Mouse (Mus musculus): Measurements from ENCODE around the gene Thra. TPM values are rescaled to one million over a fixed set of nuclear protein-coding genes. Genes with fewer than 3 reads are reported as not detected.

Thra gene
- polyA plus RNA-seq, 1 experiment from 2014 or later, result 6.1 TPM

DNA sequence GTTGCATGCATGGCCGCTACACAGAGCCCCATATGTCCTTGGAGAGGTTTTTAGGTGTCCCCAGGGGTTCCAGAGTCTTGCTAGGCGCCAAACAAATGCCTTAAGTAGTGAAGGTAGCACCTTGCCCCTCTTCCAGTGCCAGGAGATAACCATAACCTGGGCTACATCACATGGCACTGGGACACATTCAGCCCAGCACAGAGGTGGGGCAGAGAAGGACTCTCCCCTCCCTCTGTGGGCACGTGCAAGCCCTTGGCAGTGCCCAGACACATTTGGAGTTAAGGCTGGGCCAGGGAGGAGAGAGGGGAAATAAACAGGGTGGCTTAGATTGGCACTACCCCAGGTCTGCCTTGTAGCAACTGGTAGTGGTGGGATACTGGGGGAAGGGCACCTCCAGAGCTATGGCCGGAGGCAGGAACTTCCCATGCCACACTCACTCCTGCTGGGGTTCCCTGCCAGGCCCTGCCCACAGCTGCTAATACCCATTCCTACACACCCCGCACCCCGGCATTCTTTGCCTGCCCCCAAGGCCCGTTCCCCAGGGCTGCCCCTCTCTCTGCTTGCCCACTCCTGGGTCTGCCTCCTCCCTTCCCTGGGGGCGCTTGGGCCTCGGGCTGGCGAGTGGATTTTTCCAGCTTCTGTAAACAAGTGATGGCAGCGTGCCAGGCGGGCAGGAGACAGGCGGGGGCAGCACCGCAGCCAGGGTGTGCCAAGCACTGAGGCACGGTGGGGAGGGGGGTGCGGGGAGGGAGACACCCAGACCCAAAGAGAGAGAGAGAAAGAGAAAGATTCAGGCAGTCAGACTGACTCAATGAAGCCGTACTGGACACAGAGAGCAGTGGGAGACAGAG is 10.1 kb downstream of the Thra start:
- Histone ChIP-seq H3K4me1 (ENCODE audit: insufficient read depth) (peaks cover 92% of the 10 kb centered on the region), H3K9me3 (ENCODE audit: low read length) (no peaks in the 10 kb centered on the region), H3K36me3 (replicated peaks; ENCODE audit: insufficient read depth, low read length) (no peaks in the 10 kb centered on the region), H3K4me3 (ENCODE audit: low read depth, low read length) (no peak overlapping the region), H3K27ac (ENCODE audit: low read depth) (peak overlapping the region; percentile 44), H3K9ac (replicated peaks) (peak overlapping the region; percentile 54), H3K27me3 (ENCODE audit: insufficient read depth, low read length) (no peaks in the 10 kb centered on the region), H3K4me2 (ENCODE audit: low read depth, low read length) (peak overlapping the region; percentile 45)
- ATAC-seq (no peak), DNase-seq (peak; percentile 71)
- TF ChIP-seq EP300 (IDR thresholded peaks at IDR 0.05; ENCODE audit: low read depth), result no peak
- TF ChIP-seq CTCF (IDR thresholded peaks at IDR 0.05; ENCODE audit: low read depth), result no peak
- 28% methylated on average over 16 of the region's 17 CpGs for WGBS (ENCODE audit: insufficient replicate concordance)

DNA sequence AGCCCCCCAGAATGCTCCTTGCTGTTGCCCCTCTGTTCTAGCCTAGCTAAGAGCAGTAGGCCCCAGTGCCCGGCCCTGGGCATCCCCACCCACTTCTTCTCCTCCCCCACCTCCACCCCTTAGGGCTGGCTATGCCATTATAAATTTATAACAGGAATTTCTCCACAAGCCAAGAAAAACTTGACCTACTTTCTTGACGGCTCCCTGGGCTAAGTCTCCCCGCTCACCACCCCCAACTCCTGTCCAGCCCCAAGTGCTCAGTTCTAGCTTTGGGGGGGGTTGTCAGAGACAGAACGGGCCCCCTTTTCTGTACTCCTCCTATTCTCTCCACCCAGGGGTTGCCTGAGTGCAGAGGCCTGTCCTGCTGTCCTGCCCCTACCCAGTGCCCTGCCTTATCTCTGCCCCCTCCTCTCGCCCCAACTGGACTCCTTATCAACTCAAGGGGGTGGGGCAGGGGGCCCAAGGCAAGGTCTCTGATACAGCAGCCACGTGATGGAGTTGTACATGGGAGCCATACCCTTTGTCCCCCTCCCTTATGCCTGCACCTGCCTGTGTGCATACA is 10.9 kb downstream of the Thra start:
- H3K27me3 ChIP-seq (ENCODE audit: insufficient read depth, low read length), result no peaks in the 10 kb centered on the region
- no peak for TF ChIP-seq EP300 (IDR thresholded peaks at IDR 0.05; ENCODE audit: low read depth)
- no peak for TF ChIP-seq CTCF (IDR thresholded peaks at IDR 0.05; ENCODE audit: low read depth)
- no peaks in the 10 kb centered on the region for H3K36me3 ChIP-seq (replicated peaks; ENCODE audit: insufficient read depth, low read length)
- DNase-seq (peak; percentile 38), ATAC-seq (0 out of 2 replicates have a peak, but pooled peaks have one; percentile 1)
- 28% methylated on average over 6 of the region's 6 CpGs for WGBS (ENCODE audit: insufficient replicate concordance)
- peaks cover 94% of the 10 kb centered on the region for H3K4me1 ChIP-seq (ENCODE audit: insufficient read depth)
- peak overlapping the region; percentile 54 for H3K9ac ChIP-seq (replicated peaks)
- peak overlapping the region; percentile 7; the same call in 1 of the 2 replicates for H3K4me3 ChIP-seq (ENCODE audit: low read depth, low read length)
- peak overlapping the region; percentile 45 for H3K4me2 ChIP-seq (ENCODE audit: low read depth, low read length)
- H3K27ac ChIP-seq (ENCODE audit: low read depth), result peak overlapping the region; percentile 44
- no peaks in the 10 kb centered on the region for H3K9me3 ChIP-seq (ENCODE audit: low read length)

DNA sequence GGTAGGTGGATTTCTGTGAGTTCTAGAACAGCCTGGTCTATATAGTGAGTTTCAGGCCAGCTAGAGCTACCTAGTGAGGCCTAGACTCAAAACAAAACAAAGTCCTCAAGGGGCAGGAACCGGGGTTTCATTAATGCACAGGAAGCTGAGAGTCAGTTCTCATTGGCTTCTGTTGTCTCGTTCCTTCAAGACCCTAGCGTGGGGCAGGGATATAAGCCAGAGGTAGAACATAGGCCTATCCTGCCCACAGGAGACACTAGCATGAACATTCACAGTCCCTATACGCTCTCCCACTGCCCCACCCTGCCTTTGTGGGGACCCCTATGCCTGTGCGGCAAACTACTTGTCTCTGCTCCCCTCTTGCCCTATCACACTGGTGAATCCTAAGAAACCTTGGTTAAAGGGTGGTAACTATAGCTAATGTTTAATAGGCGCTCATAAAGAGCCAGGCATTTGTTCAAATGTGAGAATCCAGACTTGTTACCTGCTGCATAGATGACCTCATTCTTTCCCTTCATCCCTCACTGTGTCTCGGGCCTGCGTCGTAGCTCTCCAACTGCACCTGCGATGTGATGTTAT is 12.2 kb downstream of the Thra start:
- no peak for ATAC-seq
- Histone ChIP-seq H3K4me3 (ENCODE audit: low read depth, low read length) (no peak overlapping the region), H3K27me3 (ENCODE audit: insufficient read depth, low read length) (no peaks in the 10 kb centered on the region), H3K9ac (replicated peaks) (no peak overlapping the region; the same call in 1 of the 2 replicates), H3K27ac (ENCODE audit: low read depth) (peak overlapping the region; percentile 25; the same call in 1 of the 2 replicates), H3K9me3 (ENCODE audit: low read length) (no peaks in the 10 kb centered on the region), H3K36me3 (replicated peaks; ENCODE audit: insufficient read depth, low read length) (0 out of 2 replicates have a peak, but pooled peaks cover 1% of the 10 kb centered on the region), H3K4me2 (ENCODE audit: low read depth, low read length) (no peak overlapping the region), H3K4me1 (ENCODE audit: insufficient read depth) (peaks cover 84% of the 10 kb centered on the region)
- DNase-seq, result no peak
- WGBS (ENCODE audit: insufficient replicate concordance), result 78% methylated on average over 10 of the region's 10 CpGs
- TF ChIP-seq EP300 (IDR thresholded peaks at IDR 0.05; ENCODE audit: low read depth), result no peak

DNA sequence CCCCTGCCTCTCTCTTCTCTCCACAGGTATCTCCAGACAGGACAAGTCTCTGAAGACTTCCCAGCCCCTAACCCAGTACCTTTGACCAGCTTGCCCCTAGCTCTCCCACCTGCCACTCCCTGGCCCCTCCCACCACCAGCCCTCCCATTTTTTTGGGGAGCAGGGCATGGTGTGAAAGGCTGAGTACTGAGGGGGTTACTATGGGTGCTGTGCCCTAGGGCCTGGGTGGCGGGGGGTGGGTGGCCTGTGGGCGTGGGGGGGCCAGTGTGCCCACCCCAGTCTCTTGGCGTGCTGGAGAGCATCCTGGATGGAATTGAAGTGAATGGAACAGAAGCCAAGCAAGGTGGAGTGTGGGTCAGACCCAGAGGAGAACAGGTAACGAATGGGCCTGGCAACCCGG is 12.8 kb downstream of the Thra start:
- ATAC-seq (no peak), DNase-seq (no peak)
- H3K4me3 ChIP-seq (ENCODE audit: low read depth, low read length), result no peak overlapping the region
- H3K4me1 ChIP-seq (ENCODE audit: insufficient read depth), result peaks cover 78% of the 10 kb centered on the region
- WGBS (ENCODE audit: insufficient replicate concordance), result 88% methylated on average over 5 of the region's 5 CpGs
- TF ChIP-seq CTCF (IDR thresholded peaks at IDR 0.05; ENCODE audit: low read depth) (no peak), EP300 (IDR thresholded peaks at IDR 0.05; ENCODE audit: low read depth) (no peak)
- no peak overlapping the region for H3K27ac ChIP-seq (ENCODE audit: low read depth)
- no peaks in the 10 kb centered on the region for H3K27me3 ChIP-seq (ENCODE audit: insufficient read depth, low read length)
- H3K9me3 ChIP-seq (ENCODE audit: low read length), result no peaks in the 10 kb centered on the region
- H3K36me3 ChIP-seq (replicated peaks; ENCODE audit: insufficient read depth, low read length), result 0 out of 2 replicates have a peak, but pooled peaks cover 2% of the 10 kb centered on the region
- H3K9ac ChIP-seq (replicated peaks), result no peak overlapping the region
- H3K4me2 ChIP-seq (ENCODE audit: low read depth, low read length), result no peak overlapping the region

DNA sequence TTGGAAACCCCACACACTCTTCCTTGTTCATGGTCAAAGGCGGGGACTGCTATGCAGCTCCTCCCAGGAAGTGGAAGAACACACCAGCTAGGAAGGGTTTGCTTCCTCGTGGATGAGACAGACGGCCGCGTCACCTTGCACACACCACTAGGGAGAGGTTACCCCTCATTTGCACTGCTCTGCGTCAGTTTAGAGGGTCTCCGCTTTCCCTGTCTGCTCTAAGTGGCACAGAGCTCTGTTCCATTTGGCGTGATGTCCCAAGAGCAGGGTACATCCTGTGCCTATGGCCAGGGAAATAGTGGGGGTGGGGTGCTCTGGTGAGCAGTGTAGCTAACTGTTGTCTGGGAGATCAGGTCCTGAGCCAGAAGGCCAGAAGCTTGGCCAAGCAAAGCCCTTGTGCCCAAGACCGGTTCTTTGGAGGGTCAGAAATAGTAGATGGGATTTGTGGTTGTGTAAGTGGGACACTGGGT is 13.7 kb downstream of the Thra start:
- WGBS (ENCODE audit: insufficient replicate concordance), result 52% methylated on average over 9 of the region's 9 CpGs
- Histone ChIP-seq H3K9ac (replicated peaks) (peak overlapping the region; percentile 55; the same call in 1 of the 2 replicates), H3K36me3 (replicated peaks; ENCODE audit: insufficient read depth, low read length) (0 out of 2 replicates have a peak, but pooled peaks cover 2% of the 10 kb centered on the region), H3K4me1 (ENCODE audit: insufficient read depth) (peaks cover 69% of the 10 kb centered on the region), H3K9me3 (ENCODE audit: low read length) (no peaks in the 10 kb centered on the region), H3K4me2 (ENCODE audit: low read depth, low read length) (peak overlapping the region; percentile 32), H3K4me3 (ENCODE audit: low read depth, low read length) (no peak overlapping the region), H3K27ac (ENCODE audit: low read depth) (peak overlapping the region; percentile 84), H3K27me3 (ENCODE audit: insufficient read depth, low read length) (no peaks in the 10 kb centered on the region)
- peak; percentile 18; the same call in 1 of the 2 replicates for ATAC-seq
- TF ChIP-seq EP300 (IDR thresholded peaks at IDR 0.05; ENCODE audit: low read depth) (no peak), CTCF (IDR thresholded peaks at IDR 0.05; ENCODE audit: low read depth) (no peak)
- peak; percentile 42 for DNase-seq

Data from liver, postnatal 0 days (tissue).